Mouse (Mus musculus) retina, adult 2 months (tissue): ENCODE data around the gene Bzw1.
"Not testable (repeated sequence)": the region's sequence is repeated elsewhere in the genome, so short reads cannot be mapped to it uniquely, and the experiment has no call there.

ENCODE experiments used
- DNase-seq: peaks from one replicate; pipeline ENCODE4 v3.0.0-alpha.2; 2012; ENCODE audit warnings: low read depth, low spot score

Gene Bzw1

GRCm38 (mm10) chr1:58392652-58393283 lies at the start of gene Bzw1:
TSS of gene Bzw1 (plus strand) at chr1:58392898.
- peak; percentile 84 for DNase-seq

- DNase-seq = no peak
Observed at GRCm38 (mm10) chr1:58343861-58344260, 48.8 kb upstream of the Bzw1 start.

GRCm38 (mm10) chr1:58344570-58344969 lies 48.1 kb upstream of the Bzw1 start:
- no peak for DNase-seq

- DNase-seq = no peak
Observed at GRCm38 (mm10) chr1:58346159-58346558, 46.5 kb upstream of the Bzw1 start.

- no peak for DNase-seq
Observed at GRCm38 (mm10) chr1:58348712-58349111, 44.0 kb upstream of the Bzw1 start.

- no peak for DNase-seq
Observed at GRCm38 (mm10) chr1:58353238-58353893, 39.3 kb upstream of the Bzw1 start.

GRCm38 (mm10) chr1:58358958-58359901 lies 33.5 kb upstream of the Bzw1 start:
- no peak for DNase-seq

- no peak for DNase-seq
Observed at GRCm38 (mm10) chr1:58362296-58362695, 30.4 kb upstream of the Bzw1 start.

GRCm38 (mm10) chr1:58364551-58364950 lies 28.1 kb upstream of the Bzw1 start:
- DNase-seq = no peak

GRCm38 (mm10) chr1:58365829-58366228 lies 26.9 kb upstream of the Bzw1 start:
- no peak for DNase-seq

- DNase-seq = no peak
Observed at GRCm38 (mm10) chr1:58366737-58367471, 25.8 kb upstream of the Bzw1 start.

GRCm38 (mm10) chr1:58369716-58370115 lies 23.0 kb upstream of the Bzw1 start:
- no peak for DNase-seq

GRCm38 (mm10) chr1:58374266-58374665 lies 18.4 kb upstream of the Bzw1 start:
- DNase-seq = not testable (repeated sequence)

- DNase-seq = no peak
Observed at GRCm38 (mm10) chr1:58375574-58376147, 17.0 kb upstream of the Bzw1 start.

- no peak for DNase-seq
Observed at GRCm38 (mm10) chr1:58382586-58383281, 10.0 kb upstream of the Bzw1 start.

GRCm38 (mm10) chr1:58391421-58392267 lies 1.1 kb upstream of the Bzw1 start:
- no peak for DNase-seq

GRCm38 (mm10) chr1:58392268-58392651 lies 438 bp upstream of the Bzw1 start:
- peak; percentile 9 for DNase-seq

- DNase-seq = no peak
Observed at GRCm38 (mm10) chr1:58393284-58394195, 842 bp downstream of the Bzw1 start.

GRCm38 (mm10) chr1:58395341-58395740 lies 2.6 kb downstream of the Bzw1 start:
- DNase-seq = no peak
